Mouse (Mus musculus) monocyte, adult 5-6 weeks (primary cell): ENCODE data around the gene Kif7. TPM values are rescaled to one million over a fixed set of nuclear protein-coding genes. Genes with fewer than 3 reads are reported as not detected.

ENCODE experiments used
- ATAC-seq: fragments of 153-309, 156-312 bp; replicated peaks from 2 replicates; pipeline ENCODE4 v1.8.0; 2017; ENCODE audit warnings: mild to moderate bottlenecking; ENCODE audit not compliant: low TSS enrichment, insufficient number of reproducible peaks, severe bottlenecking, poor library complexity, low FRiP score
- total RNA-seq: library from RNA; stranded (forward); fragments of 200-1000, 200-491, 200-594 nt; gene quantifications from 3 replicates; pipeline ENCODE4 v1.2.3, GENCODE M21; 2017

Kif7 gene
- 0.19 TPM in 1 of 3 replicates, not detected in the others for total RNA-seq

DNA sequence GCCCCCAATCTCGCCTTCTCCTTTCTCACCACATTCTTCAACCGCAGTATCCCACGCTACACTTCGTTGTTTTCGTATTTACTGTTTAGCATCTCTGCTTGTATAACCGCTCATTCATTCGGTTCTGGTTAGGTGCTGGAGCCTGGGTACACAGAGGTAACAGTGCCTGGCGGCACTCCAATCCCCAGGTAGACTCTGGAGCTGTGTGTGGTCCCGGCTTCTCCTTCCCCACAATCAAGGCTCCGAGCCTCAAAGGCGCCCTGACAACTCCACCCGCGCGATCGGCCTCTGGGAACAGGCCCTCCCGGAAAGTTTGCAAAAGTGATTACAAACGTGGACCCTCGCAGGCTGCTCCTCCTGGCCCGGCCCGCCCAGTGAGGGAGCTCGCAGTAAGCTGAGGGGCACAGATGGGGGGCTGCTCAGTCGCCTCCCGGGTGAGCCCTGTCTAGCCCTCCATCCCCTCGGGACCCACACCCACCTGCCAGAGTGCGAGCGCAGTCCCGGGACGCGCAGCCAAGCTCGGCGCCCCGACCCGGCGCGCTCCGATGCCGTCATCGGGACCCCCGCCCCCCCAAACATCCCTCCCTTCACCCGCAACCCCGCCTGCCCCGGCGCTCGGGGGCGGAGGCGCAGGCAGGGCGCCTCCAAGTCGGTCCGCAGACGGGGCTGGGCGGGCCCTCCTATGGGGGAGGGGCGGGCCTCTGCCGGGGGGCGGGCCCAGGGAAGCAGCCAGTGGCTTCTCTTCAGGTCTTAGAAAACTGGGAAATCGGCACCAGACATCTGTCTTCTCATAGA, at the start of gene Kif7:
Gene Kif7 (minus strand): TSS at position 534 of the 795 bp plus-strand sequence.
- ATAC-seq, result no peak

DNA sequence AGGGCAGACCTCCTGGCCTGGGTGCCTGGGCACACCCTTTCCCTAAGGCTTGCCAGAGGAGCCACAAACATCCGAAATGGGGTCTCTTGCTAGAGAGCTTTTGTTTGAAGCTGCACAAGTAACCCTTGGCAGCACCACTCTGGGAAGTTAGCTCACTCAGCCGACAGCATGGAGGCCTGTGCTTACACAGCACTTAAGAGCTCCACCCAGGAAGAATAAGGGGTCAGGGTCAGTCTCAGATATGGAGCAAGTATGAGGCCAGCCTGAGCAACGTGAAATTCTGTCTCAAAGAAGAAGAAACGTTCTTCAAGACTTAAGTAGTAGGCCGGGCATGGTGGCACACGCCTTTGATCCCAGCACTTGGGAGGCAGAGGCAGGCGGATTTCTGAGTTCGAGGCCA, 46.6 kb upstream of the Kif7 start:
- no peak for ATAC-seq

DNA sequence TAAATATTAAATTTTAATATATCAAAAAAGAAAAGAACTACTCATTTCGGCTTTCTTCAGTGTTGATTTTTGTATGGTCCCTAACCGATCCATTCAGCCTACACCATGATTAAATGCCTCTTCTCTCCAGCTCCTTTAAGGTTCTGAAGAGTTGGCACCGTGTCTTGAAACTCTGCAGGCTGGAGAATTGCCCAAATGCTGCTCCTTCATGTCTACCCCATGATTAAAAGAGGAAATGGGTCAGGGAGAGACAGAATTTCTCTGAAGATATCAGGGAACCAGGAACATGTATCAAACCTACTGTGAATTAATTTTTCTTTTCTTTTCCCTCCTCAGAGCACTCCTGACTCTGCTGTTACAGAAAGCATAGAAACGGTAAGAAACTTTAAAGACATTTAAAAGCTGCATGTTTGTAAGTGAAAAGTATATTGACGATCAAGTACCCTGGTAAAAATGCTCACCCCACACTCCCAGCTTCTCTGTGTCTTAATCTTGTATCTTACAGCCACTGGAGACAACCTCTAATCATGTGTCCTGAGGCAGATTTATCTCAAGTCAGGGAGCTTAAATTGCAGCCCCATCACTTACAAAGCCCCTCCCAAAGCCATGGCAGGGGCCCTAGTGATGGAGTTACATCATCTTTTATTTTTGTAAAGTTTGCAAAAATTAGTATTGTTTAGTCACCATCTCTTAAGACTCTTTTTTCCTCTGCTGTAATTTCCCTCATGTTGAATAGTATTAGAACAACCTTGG, 45.8 kb upstream of the Kif7 start:
- no peak for ATAC-seq

DNA sequence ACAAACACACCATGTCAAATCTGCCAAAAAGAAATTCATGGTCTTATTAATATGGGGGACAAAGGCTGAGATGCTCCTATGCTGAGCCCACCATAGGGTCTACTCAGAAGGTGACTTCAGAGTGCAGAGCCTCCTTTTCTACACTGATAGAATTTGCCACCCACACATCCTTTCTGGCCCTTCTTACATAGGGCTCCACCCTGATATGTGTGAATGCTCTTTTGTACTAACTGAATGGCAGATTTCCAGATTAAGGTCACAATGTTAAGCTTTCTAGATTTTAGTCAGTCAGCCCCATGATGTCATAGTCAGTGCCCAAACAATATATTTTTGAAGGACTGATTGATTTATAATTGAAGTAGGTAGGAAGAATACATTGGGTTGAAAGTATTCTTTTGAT, 44.2 kb upstream of the Kif7 start:
- ATAC-seq, result no peak

DNA sequence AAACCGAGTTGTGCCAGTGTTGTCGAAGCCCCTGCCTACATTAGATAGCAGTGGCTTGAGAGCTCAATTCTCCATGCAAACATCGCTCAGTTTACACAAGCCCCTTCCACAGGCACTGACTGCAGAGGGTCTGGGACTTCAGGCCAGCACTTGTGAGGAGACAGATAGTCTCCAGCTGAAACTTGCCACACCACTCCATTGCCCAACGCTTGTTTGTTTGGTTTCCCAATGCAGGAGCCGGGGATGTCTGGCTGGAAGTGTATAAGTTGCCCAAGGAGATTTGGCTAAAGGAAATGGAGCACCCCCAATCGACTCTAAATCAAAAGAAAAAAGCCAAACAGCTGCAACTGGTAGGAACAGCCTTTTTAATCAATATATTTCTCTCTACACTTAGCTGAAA, 42.7 kb upstream of the Kif7 start:
- ATAC-seq, result no peak

DNA sequence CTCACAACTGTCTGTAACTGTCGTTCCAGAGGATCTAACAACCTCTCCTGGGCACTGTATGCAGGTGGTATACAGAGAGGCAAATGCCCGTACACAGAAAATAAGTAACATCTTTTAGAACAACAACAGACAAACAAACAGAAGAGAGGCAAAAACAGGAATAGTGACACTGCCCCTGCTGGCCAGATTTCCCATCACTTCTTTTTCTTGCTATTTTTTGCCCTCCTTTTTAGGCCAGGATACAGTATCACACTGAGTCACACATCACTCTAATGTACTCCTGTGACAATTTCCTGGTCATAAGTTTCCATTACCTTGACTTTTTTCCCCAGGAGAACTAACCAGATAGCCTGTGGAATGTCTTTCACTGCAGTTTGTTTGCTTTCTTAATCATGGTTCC, 40.8 kb upstream of the Kif7 start:
- no peak for ATAC-seq

DNA sequence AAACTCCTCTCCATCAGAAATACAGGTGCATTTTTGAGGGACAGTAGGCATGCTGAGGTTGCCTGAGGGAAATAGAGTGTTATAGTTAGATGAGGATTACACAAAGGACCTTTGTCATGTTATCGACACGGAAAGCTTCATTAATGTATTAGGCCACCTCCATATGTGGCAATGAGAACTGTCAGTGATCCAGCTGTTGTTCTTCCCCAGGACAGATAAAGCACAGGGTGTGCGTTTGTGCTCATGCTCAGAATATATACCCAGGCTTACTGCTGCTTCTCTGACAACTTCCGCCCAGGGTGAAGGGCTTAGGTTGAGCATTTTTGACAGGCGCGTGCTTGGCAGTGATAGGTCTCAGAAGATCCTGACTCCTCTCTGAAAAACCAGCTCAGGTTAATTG, 34.0 kb upstream of the Kif7 start:
- no peak for ATAC-seq

DNA sequence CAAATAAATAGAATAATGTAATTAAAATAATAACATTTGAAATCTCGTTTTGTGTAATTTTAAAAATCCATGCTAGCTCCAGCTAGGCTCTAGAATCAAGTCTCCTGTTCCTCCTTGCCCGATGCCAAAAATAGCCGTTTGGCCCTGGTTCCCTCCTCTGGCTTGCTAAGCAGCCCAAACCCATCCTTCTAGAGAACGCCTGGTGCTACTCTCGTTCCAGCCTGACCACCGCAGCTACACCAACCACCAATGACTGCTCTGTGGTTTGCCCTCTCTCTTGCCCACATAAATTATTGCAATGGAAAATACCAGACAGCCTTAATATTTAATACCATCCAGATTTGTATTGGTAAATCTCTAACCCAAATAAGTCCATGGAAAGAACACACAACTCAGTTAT, 32.1 kb upstream of the Kif7 start:
- no peak for ATAC-seq

DNA sequence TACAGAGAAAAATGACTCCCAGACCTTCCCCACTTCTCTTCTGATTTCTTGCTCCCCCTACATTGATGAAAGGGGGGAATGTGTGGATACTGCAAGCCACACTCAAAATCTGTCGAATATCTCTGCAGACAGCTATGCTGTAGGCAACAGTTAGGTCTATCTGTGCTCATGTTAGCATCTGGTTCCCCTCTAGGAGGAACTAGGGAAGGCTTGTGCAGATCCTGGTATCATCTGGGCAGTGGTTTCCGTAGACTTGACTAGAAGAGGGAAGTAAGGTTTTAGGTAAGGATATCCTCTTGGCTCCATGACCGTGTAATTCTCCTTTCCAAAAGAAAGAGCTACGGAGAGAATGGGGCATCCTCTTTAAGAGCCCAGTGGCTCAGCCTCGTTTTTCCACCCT, 29.1 kb upstream of the Kif7 start:
- no peak for ATAC-seq

DNA sequence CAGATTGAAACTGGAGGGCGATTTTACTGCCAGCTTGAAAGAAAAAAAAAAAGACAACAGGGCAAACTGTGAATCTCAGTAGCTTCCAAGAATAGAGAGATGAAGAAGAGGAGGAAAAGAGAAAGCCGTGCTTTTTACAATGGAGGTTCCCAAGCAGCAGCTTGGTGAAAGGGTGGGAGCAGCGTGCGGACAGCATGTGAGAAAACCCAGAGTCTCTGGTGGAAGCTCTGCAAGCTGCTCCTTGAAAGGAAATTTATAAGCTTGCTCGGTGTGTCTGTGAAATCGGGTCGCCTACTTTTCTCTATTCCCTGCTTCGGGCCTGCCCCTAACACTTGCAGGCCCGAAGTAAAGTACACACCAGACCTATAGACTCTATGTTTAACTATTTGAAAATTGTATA, 28.5 kb upstream of the Kif7 start:
- no peak for ATAC-seq

DNA sequence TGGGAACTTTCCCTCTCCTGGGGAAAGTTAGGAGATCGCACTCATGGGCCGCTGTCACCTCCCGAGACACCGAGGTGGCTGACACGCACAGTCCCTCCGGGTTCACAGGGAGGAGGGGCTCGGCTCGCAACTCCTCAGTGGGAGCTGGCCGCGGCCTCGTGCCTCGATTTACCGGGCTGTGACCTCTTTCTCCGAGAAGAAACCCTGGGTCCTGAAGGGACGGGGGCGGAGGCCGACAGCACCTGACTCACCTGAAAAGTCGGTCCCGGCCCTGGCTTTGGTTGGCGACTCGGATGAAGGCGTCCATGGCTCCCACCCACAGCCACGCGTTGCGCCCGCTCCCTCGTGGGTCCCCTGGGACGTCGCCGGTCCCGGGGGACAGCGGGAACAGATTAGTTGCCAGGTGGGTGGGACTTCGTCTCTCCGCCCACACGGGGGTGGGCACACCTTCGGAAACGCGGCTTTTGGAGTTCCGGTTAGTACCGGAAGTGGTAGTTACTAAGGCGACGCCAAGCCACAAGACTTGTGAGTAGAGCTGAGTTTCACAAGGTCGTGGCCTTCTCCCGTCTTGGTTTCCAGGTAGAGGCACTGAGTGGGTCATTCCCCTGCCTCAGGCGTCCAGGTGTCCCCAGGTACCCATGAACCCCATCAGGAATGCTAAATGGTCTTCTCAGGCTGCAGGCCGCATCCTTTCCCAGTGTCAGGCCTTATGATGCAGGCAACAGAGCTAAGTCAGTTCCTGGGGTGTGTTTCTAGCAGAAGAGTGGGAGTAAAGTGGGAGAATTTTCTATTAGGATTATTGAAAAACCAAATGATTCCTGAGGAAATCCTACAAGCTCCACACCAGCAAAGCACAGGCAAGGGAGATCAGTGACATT, 27.4 kb upstream of the Kif7 start, which contains the start of the genes Pex11a and Wdr93:
Gene Pex11a (minus strand): TSS at position 473 of the 878 bp plus-strand sequence.
Gene Wdr93 (plus strand): TSS at position 505 of the 878 bp plus-strand sequence.
- ATAC-seq, result peak; percentile 87

DNA sequence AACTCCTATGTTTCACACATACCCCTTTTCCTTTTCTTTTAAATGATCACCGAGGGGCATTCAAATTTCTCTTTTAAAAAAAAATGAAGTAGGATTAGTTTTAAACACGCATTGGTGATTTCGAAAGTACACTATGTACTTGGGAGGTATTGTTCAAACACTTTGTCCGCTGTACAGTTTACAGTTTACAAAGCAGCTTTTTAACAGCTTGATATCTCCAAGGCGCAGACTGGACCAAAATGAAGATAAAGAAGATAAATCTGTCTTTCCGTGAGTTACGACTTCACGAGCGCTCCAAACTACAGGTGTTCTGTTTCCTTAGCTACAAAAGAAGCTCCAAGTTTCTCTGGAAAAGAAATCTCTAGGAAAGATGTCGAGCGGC, 26.7 kb upstream of the Kif7 start:
- ATAC-seq, result no peak

DNA sequence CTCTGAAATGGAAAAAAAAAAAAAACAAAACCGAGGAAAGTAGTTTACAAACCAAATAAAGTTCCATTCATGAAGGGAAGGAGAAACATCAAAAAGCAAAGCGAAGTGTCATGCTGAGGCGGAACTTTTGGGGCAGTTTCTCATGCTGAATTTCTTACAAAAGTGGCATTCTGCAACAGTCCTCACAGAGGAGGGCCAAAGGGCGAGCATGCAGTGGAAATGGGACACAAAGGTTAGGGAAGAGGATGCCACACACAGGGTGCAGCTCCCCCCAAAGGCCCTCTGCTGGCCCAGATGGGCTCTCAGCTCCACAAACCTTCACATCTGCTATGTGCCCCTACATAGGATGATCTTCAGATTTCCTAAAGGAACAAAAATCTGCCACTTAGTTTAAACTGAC, 24.8 kb upstream of the Kif7 start:
- ATAC-seq, result no peak

DNA sequence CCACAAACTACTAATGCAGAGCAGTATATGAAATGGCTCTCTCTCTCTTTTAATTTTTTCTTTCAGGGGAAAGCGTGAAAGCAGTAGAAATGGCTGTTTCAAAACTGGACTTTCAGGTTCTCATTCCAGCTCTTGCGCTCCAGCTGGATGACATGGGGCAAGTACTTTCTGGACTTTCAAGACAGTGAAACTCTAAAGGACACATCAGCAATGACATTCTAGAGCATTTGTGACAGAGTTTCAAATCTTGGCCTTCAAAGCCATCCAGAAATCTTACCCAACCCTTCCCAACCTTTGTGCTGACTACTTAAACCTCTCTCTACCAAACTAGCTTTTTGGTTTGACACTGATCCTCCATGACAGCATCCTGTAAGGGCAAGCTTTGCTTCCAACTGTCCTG, 23.4 kb upstream of the Kif7 start:
- no peak for ATAC-seq

DNA sequence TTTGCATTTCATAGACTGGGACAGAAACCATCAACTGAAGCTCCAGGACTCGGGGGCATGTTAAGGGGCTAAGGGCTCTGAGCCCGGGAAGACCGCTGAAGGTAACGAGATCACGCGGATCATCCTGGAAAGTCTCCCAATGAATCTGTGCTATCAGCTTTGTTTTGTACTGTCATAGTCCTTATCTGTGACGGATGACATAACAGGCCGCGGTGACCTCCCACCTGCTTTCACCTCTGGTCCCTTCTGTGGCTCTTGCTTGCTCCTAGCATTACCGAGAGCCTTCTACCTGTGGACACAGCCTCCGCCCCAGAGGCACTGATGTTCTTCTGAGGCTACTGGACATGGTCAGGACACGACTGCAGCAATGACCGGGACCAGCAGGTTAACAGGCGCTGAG, 21.0 kb upstream of the Kif7 start:
- no peak for ATAC-seq

DNA sequence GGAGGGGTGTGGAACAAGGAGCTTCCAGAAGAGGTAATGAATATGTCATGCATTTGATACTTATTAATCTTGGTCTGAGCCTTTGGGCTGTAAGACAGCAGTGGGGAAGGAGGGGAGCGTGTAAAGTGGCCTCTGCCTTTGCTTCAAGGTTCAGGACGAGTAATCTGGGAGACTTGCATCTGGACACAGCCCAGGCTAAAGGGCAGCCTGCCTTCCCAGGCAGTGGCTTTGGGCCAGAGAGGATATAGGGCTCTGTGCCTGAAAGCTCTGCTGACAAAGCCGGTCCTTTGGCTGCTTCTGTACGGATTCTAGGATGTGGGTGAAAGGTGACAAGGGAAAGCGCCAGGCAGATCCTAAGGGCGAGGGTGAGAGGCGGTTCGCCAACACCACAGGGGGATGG, 19.0 kb upstream of the Kif7 start:
- no peak for ATAC-seq

DNA sequence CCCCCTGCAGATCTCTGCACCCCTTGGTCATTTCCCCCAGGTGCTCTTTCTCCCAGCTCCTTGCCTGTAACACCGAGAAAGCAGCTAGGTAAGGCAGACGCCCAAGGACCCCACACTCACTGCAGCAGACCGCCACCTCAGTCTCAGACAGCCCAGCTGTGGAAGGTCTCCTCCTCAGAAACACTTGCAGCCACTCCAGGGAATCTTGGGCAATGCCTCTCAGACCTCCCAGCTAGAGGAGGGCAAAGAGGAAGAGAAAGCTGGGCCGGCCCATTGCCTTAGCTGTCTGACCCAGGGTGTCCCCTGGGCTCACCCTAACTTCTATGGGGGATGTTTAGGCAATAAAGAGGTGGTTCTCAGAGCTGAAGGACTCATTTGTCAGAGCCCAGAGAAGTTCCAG, 17.1 kb upstream of the Kif7 start, which contains the start of gene Plin1:
Gene Plin1 (minus strand): TSS at position 282 of the 400 bp plus-strand sequence.
- no peak for ATAC-seq

DNA sequence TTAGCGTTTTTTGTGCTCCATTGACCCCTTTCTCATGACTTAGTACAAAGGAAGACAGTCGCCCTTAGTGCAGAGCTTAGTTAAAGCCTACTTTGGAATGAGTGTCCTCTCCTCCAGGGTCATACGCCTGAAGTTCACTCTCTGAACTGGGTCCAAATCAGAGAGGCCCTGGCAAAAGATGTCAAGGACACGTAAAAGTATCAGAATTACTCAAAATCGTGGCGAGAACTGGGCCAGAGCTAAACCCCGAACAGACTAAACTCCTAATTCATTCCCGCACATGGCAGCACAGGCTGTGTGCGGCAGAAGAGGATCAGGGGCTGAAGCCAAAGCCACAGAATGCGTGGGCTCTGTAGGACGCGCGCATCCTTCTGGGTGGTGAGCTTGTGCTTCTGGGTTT, 15.9 kb upstream of the Kif7 start:
- no peak for ATAC-seq

DNA sequence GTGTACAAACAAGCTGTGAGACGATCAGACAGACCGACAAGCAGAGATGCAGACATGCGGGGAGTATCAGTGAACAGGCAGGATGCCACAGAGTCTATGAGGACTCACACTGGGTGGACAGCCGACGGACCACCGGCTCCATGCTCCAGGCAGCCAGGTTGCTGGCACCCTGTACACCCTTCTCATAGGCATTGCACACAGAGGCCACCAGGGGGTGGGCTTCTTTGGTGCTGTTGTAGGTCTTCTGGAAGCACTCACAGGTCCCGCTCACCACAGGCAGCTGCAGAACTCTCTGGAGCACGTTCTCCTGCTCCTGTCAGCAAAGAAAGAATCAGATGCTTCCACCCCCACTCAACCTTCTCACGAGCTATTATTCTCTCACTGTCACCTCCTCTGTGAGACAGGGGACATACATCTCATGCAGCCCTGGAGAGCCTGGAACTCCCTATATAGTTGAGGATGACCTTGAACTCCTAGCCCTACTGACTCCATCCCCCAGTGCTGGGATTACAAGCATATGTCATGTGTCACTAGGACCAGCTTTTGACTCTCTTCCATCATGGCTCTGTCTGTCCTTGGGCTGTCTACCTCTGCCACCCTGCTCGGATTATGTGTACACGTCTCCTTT, 14.3 kb upstream of the Kif7 start:
- no peak for ATAC-seq
